Mouse (Mus musculus) MEL (cell line): ENCODE data around the gene Rep15. TPM values are rescaled to one million over a fixed set of nuclear protein-coding genes. Genes with fewer than 3 reads are reported as not detected.

Experiments
- DNase-seq: peaks from one replicate; pipeline ENCODE4 v3.0.0; 2011; ENCODE audit warnings: low read depth, low spot score
- H3K27ac ChIP-seq: 2 replicates; pipeline ENCODE4 v1.5.1; 2012; ENCODE audit warnings: low read depth, mild to moderate bottlenecking, control low read depth, low read length, moderate library complexity; ENCODE audit not compliant: control insufficient read depth
- H3K27me3 ChIP-seq, 2 experiments: fragments of 150-350 bp in 1 of 2; sonication (generic) in 1 of 2; 2 replicates each; pipeline ENCODE4 v1.6.1; 2012; ENCODE audit warnings: low read length in 2 of 2, mild to moderate bottlenecking in 2 of 2, improper control_type of control experiment in 1 of 2, moderate library complexity in 1 of 2; ENCODE audit not compliant: insufficient read depth in 2 of 2, control insufficient read depth in 1 of 2
- H3K36me3 ChIP-seq, 2 experiments: 2 replicates each; pipeline ENCODE4 v1.6.1; 2012 to 2014; ENCODE audit warnings: low read length in 2 of 2, improper control_type of control experiment in 1 of 2, inconsistent platforms in 1 of 2, mild to moderate bottlenecking in 1 of 2; ENCODE audit not compliant: insufficient read depth in 2 of 2, control insufficient read depth in 1 of 2
- H3K4me1 ChIP-seq, 2 experiments: fragments of 150-350 bp in 1 of 2; sonication (generic) in 1 of 2; 2 replicates each; pipeline ENCODE4 v1.6.1; 2012; ENCODE audit warnings: low read length in 2 of 2, improper control_type of control experiment in 1 of 2, mild to moderate bottlenecking in 1 of 2; ENCODE audit not compliant: insufficient read depth in 2 of 2, control insufficient read depth in 1 of 2
- H3K4me3 ChIP-seq, 2 experiments: fragments of 150-350 bp in 1 of 2; sonication (generic) in 1 of 2; 2 replicates each; pipeline ENCODE4 v1.5.1; 2012; ENCODE audit warnings: low read depth in 2 of 2, low read length in 2 of 2, mild to moderate bottlenecking in 2 of 2, moderate library complexity in 2 of 2, control low read depth in 1 of 2, improper control_type of control experiment in 1 of 2; ENCODE audit not compliant: control insufficient read depth in 1 of 2, insufficient read depth in 1 of 2
- H3K79me2 ChIP-seq: 2 replicates; pipeline ENCODE4 v1.6.1; 2012; ENCODE audit warnings: mild to moderate bottlenecking, low read length, moderate library complexity; ENCODE audit not compliant: control insufficient read depth, poor library complexity, insufficient read depth
- H3K9ac ChIP-seq: 2 replicates; pipeline ENCODE4 v1.6.1; 2012; ENCODE audit warnings: low read depth, mild to moderate bottlenecking, control low read depth, low read length, moderate library complexity; ENCODE audit not compliant: control insufficient read depth, poor library complexity, severe bottlenecking
- H3K9me3 ChIP-seq: fragments of 150-350 bp; sonication (generic); replicated peaks from 2 replicates; pipeline ENCODE4 v1.6.1; 2012; ENCODE audit warnings: mild to moderate bottlenecking, low read length, improper control_type of control experiment, moderate library complexity; ENCODE audit not compliant: insufficient read depth
- BHLHE40 ChIP-seq: IDR thresholded peaks from 2 replicates; pipeline ENCODE4 v1.6.1; 2012; ENCODE audit warnings: low read depth, mild to moderate bottlenecking, inconsistent platforms, low read length, improper control_type of control experiment, borderline replicate concordance
- CHD2 ChIP-seq: IDR thresholded peaks from 2 replicates; pipeline ENCODE4 v1.6.1; 2011; ENCODE audit warnings: low read length, improper control_type of control experiment
- CTCF ChIP-seq, 3 experiments: IDR thresholded peaks in 2 of 3; conservative IDR thresholded peaks in 1 of 3; 2 replicates each; pipeline ENCODE4 v1.5.1; 2011 to 2012; ENCODE audit warnings: low read length in 3 of 3, low read depth in 2 of 3, mild to moderate bottlenecking in 2 of 3, improper control_type of control experiment in 1 of 3, inconsistent platforms in 1 of 3, mixed read lengths in 1 of 3, moderate library complexity in 1 of 3; ENCODE audit not compliant: control insufficient read depth in 1 of 3, insufficient read depth in 1 of 3, poor library complexity in 1 of 3, severe bottlenecking in 1 of 3
- EP300 ChIP-seq, 2 experiments: IDR thresholded peaks; 2 replicates each; pipeline ENCODE4 v1.6.1; 2011; ENCODE audit warnings: improper control_type of control experiment in 2 of 2, low read length in 2 of 2, low read depth in 1 of 2, mild to moderate bottlenecking in 1 of 2
- GATA1 ChIP-seq: IDR thresholded peaks from 2 replicates; pipeline ENCODE4 v1.6.1; 2011; ENCODE audit warnings: low read depth, low read length, improper control_type of control experiment
- HCFC1 ChIP-seq: IDR thresholded peaks from 2 replicates; pipeline ENCODE4 v1.6.1; 2012; ENCODE audit warnings: low read depth, mild to moderate bottlenecking, inconsistent platforms, low read length, improper control_type of control experiment, moderate library complexity
- JUND ChIP-seq: IDR thresholded peaks from 2 replicates; pipeline ENCODE4 v1.6.1; 2011; ENCODE audit warnings: low read depth, mild to moderate bottlenecking, improper control_type of control experiment, low read length
- KAT2A ChIP-seq: conservative IDR thresholded peaks from 2 replicates; pipeline ENCODE4 v1.6.1; 2012; ENCODE audit warnings: low read depth, low read length, improper control_type of control experiment, inconsistent platforms
- MAX ChIP-seq: IDR thresholded peaks from 2 replicates; pipeline ENCODE4 v1.6.1; 2011; ENCODE audit warnings: low read length, improper control_type of control experiment
- MAZ ChIP-seq: IDR thresholded peaks from 2 replicates; pipeline ENCODE4 v1.6.1; 2012; ENCODE audit warnings: low read depth, mild to moderate bottlenecking, inconsistent platforms, low read length, improper control_type of control experiment
- MEF2A ChIP-seq: IDR thresholded peaks from 2 replicates; pipeline ENCODE4 v1.6.1; 2014; ENCODE audit warnings: low read depth, mild to moderate bottlenecking, inconsistent platforms, low read length, improper control_type of control experiment; ENCODE audit not compliant: poor library complexity, insufficient replicate concordance, severe bottlenecking; ENCODE audit errors: extremely low read depth
- MXI1 ChIP-seq: IDR thresholded peaks from 2 replicates; pipeline ENCODE4 v1.6.1; 2011; ENCODE audit warnings: mild to moderate bottlenecking, low read depth, low read length, improper control_type of control experiment
- MYC ChIP-seq: IDR thresholded peaks from 2 replicates; pipeline ENCODE4 v1.6.1; 2011; ENCODE audit warnings: low read depth, mild to moderate bottlenecking, low read length, improper control_type of control experiment, moderate library complexity
- NELFE ChIP-seq: IDR thresholded peaks from 2 replicates; pipeline ENCODE4 v1.6.1; 2011; ENCODE audit warnings: low read depth, low read length, improper control_type of control experiment
- NRF1 ChIP-seq: IDR thresholded peaks from 2 replicates; pipeline ENCODE4 v1.6.1; 2014; ENCODE audit warnings: low read depth, mild to moderate bottlenecking, inconsistent platforms, low read length, improper control_type of control experiment, moderate library complexity; ENCODE audit not compliant: poor library complexity, insufficient read depth, severe bottlenecking
- POLR2A ChIP-seq, 2 experiments: IDR thresholded peaks; 2 replicates each; pipeline ENCODE4 v1.6.1; 2011 to 2012; ENCODE audit warnings: low read length in 2 of 2, mild to moderate bottlenecking in 2 of 2, control low read depth in 1 of 2, improper control_type of control experiment in 1 of 2, low read depth in 1 of 2, moderate library complexity in 1 of 2; ENCODE audit not compliant: control insufficient read depth in 1 of 2, insufficient read depth in 1 of 2, poor library complexity in 1 of 2
- POLR2AphosphoS2 ChIP-seq: IDR thresholded peaks from 2 replicates; pipeline ENCODE4 v1.6.1; 2011; ENCODE audit warnings: low read length, improper control_type of control experiment
- POLR2AphosphoS5 ChIP-seq: IDR thresholded peaks from 2 replicates; pipeline ENCODE4 v1.6.1; 2012; ENCODE audit warnings: low read depth, borderline replicate concordance, mild to moderate bottlenecking, inconsistent platforms, low read length, moderate library complexity, mixed read lengths
- RAD21 ChIP-seq: IDR thresholded peaks from 2 replicates; pipeline ENCODE4 v1.6.1; 2011; ENCODE audit warnings: mild to moderate bottlenecking, low read depth, low read length, improper control_type of control experiment
- SIN3A ChIP-seq: IDR thresholded peaks from 2 replicates; pipeline ENCODE4 v1.6.1; 2012; ENCODE audit warnings: low read length, improper control_type of control experiment, inconsistent platforms
- SMC3 ChIP-seq: IDR thresholded peaks from 2 replicates; pipeline ENCODE4 v1.6.1; 2011; ENCODE audit warnings: low read depth, low read length, improper control_type of control experiment
- TBP ChIP-seq: IDR thresholded peaks from 2 replicates; pipeline ENCODE4 v1.8.0; 2011; ENCODE audit warnings: low read depth, low read length, improper control_type of control experiment
- TCF12 ChIP-seq: IDR thresholded peaks from 2 replicates; pipeline ENCODE4 v1.6.1; 2014; ENCODE audit warnings: low read depth, mild to moderate bottlenecking, inconsistent platforms, low read length, improper control_type of control experiment, moderate library complexity
- UBTF ChIP-seq: IDR thresholded peaks from 2 replicates; pipeline ENCODE4 v1.6.1; 2012; ENCODE audit warnings: low read depth, mild to moderate bottlenecking, inconsistent platforms, low read length, improper control_type of control experiment, moderate library complexity, borderline replicate concordance; ENCODE audit not compliant: insufficient read depth
- USF2 ChIP-seq, 2 experiments: IDR thresholded peaks; 2 replicates each; pipeline ENCODE4 v1.6.1; 2011 to 2012; ENCODE audit warnings: improper control_type of control experiment in 2 of 2, low read length in 2 of 2, borderline replicate concordance in 1 of 2, inconsistent platforms in 1 of 2, low read depth in 1 of 2, mild to moderate bottlenecking in 1 of 2; ENCODE audit not compliant: insufficient read depth in 1 of 2
- ZC3H11A ChIP-seq: IDR thresholded peaks from 2 replicates; pipeline ENCODE4 v1.6.1; 2012; ENCODE audit warnings: low read depth, mild to moderate bottlenecking, inconsistent platforms, low read length, improper control_type of control experiment
- ZKSCAN1 ChIP-seq: IDR thresholded peaks from 2 replicates; pipeline ENCODE4 v1.6.1; 2012; ENCODE audit warnings: low read depth, mild to moderate bottlenecking, inconsistent platforms, low read length, improper control_type of control experiment, moderate library complexity
- ZMIZ1 ChIP-seq: IDR thresholded peaks from 2 replicates; pipeline ENCODE4 v1.6.1; 2012; ENCODE audit warnings: low read depth, mild to moderate bottlenecking, inconsistent platforms, low read length, improper control_type of control experiment, moderate library complexity
- polyA plus RNA-seq, 2 experiments: library from polyadenylated mRNA; stranded (reverse) in 1 of 2; unstranded in 1 of 2; fragments of >175 nt in 1 of 2; fragments of >200 nt in 1 of 2; gene quantifications; 2 replicates each; pipeline versions ENCODE4 v1.2.1 to v1.2.4; 2012; ENCODE audit warnings: low replicate concordance in 2 of 2, low read depth in 1 of 2; ENCODE audit not compliant: insufficient read length in 2 of 2, insufficient read depth in 1 of 2, missing spikeins in 1 of 2
- total RNA-seq: library from RNA; depleted of rRNA; stranded (reverse); fragments of 300-350 nt; gene quantifications from 2 replicates; pipeline ENCODE4 v1.2.3, GENCODE M21; 2012

Rep15 gene
- total and polyA plus RNA-seq, 3 experiments = 0.31 to 0.43 TPM; not detected in 1

DNA sequence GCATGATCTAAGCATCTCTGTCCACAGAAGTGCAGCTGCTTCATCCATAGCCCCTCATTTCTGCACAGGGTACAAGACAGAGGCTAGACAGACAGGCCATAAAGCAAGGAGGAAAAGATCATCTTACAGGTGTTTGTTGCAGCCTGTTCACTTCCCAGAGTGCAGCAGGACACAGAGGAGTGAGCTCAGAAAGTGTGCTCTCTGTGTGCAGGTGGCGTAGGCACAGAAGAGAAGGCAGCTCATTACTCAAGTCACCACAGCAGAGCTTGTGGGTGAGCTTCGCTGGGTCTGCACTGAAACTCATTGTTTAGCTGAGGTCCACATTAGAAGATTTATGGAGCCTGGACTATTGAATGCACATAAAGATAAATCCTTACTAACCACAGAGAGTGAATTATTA is 32.6 kb upstream of the Rep15 start:
- Histone ChIP-seq H3K4me3 (no peak overlapping the region), H3K4me1 (no peaks in the 10 kb centered on the region), H3K79me2 (no peaks in the 10 kb centered on the region), H3K27ac (no peak overlapping the region), H3K27me3 (no peaks in the 10 kb centered on the region), H3K9me3 (no peaks in the 10 kb centered on the region), H3K9ac (no peak overlapping the region), H3K36me3 (no peaks in the 10 kb centered on the region)
- TF ChIP-seq MXI1 (no peak), POLR2AphosphoS2 (no peak), ZKSCAN1 (no peak), ZMIZ1 (no peak), JUND (no peak), MAX (no peak), MYC (no peak), CHD2 (no peak), MEF2A (no peak), UBTF (no peak), GATA1 (no peak), TBP (no peak), NRF1 (no peak), USF2 (IDR thresholded peaks at IDR 0.05; ENCODE audit: borderline replicate concordance in 1 of 2, insufficient read depth in 1 of 2, low read depth in 1 of 2, low read length in 2 of 2) (no peak), KAT2A (no peak), POLR2AphosphoS5 (no peak), SMC3 (no peak), ZC3H11A (no peak), EP300 (IDR thresholded peaks at IDR 0.05; ENCODE audit: low read depth in 1 of 2, low read length in 2 of 2) (no peak), MAZ (no peak)
- DNase-seq = no peak

DNA sequence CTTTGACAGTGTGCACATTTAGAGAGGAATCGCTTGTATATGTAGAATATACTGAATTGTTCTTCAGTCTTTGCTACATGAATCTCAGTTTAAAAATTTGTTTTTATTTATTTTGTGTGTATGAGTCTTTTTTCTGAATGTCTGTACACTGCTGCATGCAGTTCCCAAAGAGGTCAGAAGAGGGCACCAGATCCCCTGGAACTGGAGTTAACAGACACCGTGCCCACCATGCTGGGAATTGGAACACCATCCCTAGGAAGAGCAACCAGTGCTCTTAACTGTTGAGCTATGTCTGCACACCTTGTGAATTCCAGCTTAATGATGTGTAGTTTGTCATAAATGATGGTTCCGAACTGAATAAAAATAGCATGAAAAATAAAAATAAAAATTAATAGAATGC is 24.2 kb upstream of the Rep15 start:
- H3K79me2 ChIP-seq = no peaks in the 10 kb centered on the region
- H3K4me3 ChIP-seq = no peak overlapping the region
- no peaks in the 10 kb centered on the region for H3K27me3 ChIP-seq
- H3K9me3 ChIP-seq = no peaks in the 10 kb centered on the region
- DNase-seq = peak; percentile 59
- no peak overlapping the region for H3K27ac ChIP-seq
- no peaks in the 10 kb centered on the region for H3K4me1 ChIP-seq
- no peaks in the 10 kb centered on the region for H3K36me3 ChIP-seq
- TF ChIP-seq POLR2AphosphoS2 = no peak
- TF ChIP-seq MYC = no peak
- peak; percentile 75 for TF ChIP-seq ZC3H11A
- TF ChIP-seq NELFE = no peak
- no peak for TF ChIP-seq BHLHE40
- TF ChIP-seq SMC3 = peak; percentile 71
- no peak for TF ChIP-seq NRF1
- TF ChIP-seq HCFC1 = no peak
- TF ChIP-seq TCF12 = no peak
- no peak for TF ChIP-seq ZMIZ1
- TF ChIP-seq POLR2AphosphoS5 = no peak
- no peak for TF ChIP-seq SIN3A
- TF ChIP-seq POLR2A (IDR thresholded peaks at IDR 0.05; ENCODE audit: control insufficient read depth in 1 of 2, insufficient read depth in 1 of 2, low read depth in 1 of 2, low read length in 2 of 2, poor library complexity in 1 of 2) = no peak
- TF ChIP-seq RAD21 = peak; percentile 86
- no peak for TF ChIP-seq MAZ
- TF ChIP-seq MXI1 = no peak
- TF ChIP-seq CTCF (IDR thresholded peaks at IDR 0.05 in 2 of 3, conservative IDR thresholded peaks at IDR 0.05 in 1 of 3; ENCODE audit: control insufficient read depth in 1 of 3, insufficient read depth in 1 of 3, low read depth in 2 of 3, low read length in 3 of 3, poor library complexity in 1 of 3, severe bottlenecking in 1 of 3) = peak; percentile 77 to 97 (median 83)
- no peak overlapping the region for H3K9ac ChIP-seq
